ENCODE assay signal across 7 mouse cellular contexts in the genomic region with DNA sequence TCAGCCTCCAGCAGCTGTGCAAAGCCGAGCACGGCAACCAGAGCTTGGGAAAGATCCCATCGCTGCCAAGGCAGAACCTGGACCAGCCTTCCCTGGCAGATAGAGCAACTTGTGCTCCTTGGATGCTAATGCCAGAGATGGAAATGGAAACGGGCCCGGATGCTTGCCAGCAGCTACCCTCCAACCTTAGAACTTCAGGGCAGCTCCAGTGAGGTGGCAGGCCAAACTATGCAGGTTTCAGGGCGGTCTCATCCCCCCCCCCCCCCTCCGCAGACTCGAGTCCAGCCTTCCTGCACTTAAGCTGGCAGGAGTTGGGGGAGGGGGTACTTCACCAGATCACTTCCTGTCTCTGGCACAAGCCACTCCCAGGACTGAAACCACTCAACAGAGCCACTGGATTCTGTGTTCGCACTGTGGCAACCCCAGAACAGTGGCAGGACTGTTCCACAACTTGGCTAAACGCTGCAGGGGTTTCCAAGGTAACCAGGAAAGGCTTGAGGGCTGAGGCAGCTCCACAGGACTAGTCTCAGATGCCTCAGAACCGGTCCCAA. TPM values are rescaled to one million over a fixed set of nuclear protein-coding genes. Genes with fewer than 3 reads are reported as not detected.
A peak's percentile ranks its signal among the peaks of the same experiment; 100 is the strongest.
DNase-seq lines count a peak whose midpoint lies in the region; ATAC-seq lines count a peak whose summit lies in the region.

No protein-coding gene starts in this region.

- peak; percentile 53; the same call in 1 of the 2 replicates for ATAC-seq in embryonic facial prominence, embryonic 13.5 days (ENCODE audit: insufficient number of reproducible peaks, insufficient read depth, low FRiP score, low TSS enrichment, low read depth)
- ATAC-seq in hindbrain, embryonic 11.5 days (ENCODE audit: low FRiP score) = peak; percentile 20; the same call in 1 of the 2 replicates
- ATAC-seq in limb, embryonic 12.5 days (ENCODE audit: insufficient number of reproducible peaks, insufficient read depth, low FRiP score, low TSS enrichment, low read depth) = peak; percentile 74
- peak; percentile 55 for ATAC-seq in neural tube, embryonic 15.5 days (ENCODE audit: low FRiP score)

- WGBS in embryonic facial prominence, embryonic 13.5 days = 39% methylated on average over 11 of the region's 11 CpGs
- WGBS in hindbrain, embryonic 11.5 days = 59% methylated on average over 9 of the region's 11 CpGs
- WGBS in limb, embryonic 12.5 days = 40% methylated on average over 10 of the region's 11 CpGs
- 51% methylated on average over 11 of the region's 11 CpGs for WGBS in neural tube, embryonic 15.5 days

- peak overlapping the region; percentile 39 for H3K27ac ChIP-seq in embryonic facial prominence, embryonic 13.5 days
- H3K27ac ChIP-seq in hindbrain, embryonic 11.5 days (ENCODE audit: low read depth, low read length) = peak overlapping the region; percentile 24; the same call in 1 of the 2 replicates
- peak overlapping the region; percentile 72 for H3K27ac ChIP-seq in limb, embryonic 12.5 days
- peak overlapping the region; percentile 70 for H3K27ac ChIP-seq in neural tube, embryonic 15.5 days (replicated peaks)

- intact Hi-C loops in heart, postnatal 25 days (cut with DNase I) = no loop called here

- H3K4me3 ChIP-seq in embryonic facial prominence, embryonic 13.5 days = no peak overlapping the region
- no peak overlapping the region for H3K4me3 ChIP-seq in hindbrain, embryonic 11.5 days (ENCODE audit: low read depth, low read length)
- H3K4me3 ChIP-seq in limb, embryonic 12.5 days (replicated peaks) = no peak overlapping the region
- no peak overlapping the region for H3K4me3 ChIP-seq in neural tube, embryonic 15.5 days (replicated peaks)

- H3K4me1 ChIP-seq in embryonic facial prominence, embryonic 13.5 days = peaks cover 17% of the 10 kb centered on the region
- peaks cover 8% of the 10 kb centered on the region; the same call in 1 of the 2 replicates for H3K4me1 ChIP-seq in hindbrain, embryonic 11.5 days (replicated peaks; ENCODE audit: control insufficient read depth, insufficient read depth, low read length)
- peaks cover 29% of the 10 kb centered on the region for H3K4me1 ChIP-seq in limb, embryonic 12.5 days (replicated peaks)
- peaks cover 48% of the 10 kb centered on the region for H3K4me1 ChIP-seq in neural tube, embryonic 15.5 days

- peak; percentile 47 for DNase-seq in 3T3-L1 (ENCODE audit: low read depth, low spot score)
- DNase-seq in MN1 (ENCODE audit: low spot score) = peak; percentile 85
- peak; percentile 30 for DNase-seq in hindbrain, embryonic 11.5 days (ENCODE audit: low spot score)
- DNase-seq in heart, postnatal 25 days (ENCODE audit: low spot score) = no peak

- H3K9ac ChIP-seq in embryonic facial prominence, embryonic 13.5 days = peak overlapping the region; percentile 44; the same call in 1 of the 2 replicates
- H3K9ac ChIP-seq in hindbrain, embryonic 11.5 days (ENCODE audit: low read depth, low read length) = no peak overlapping the region
- H3K9ac ChIP-seq in limb, embryonic 12.5 days (replicated peaks) = no peak overlapping the region
- no peak overlapping the region for H3K9ac ChIP-seq in neural tube, embryonic 15.5 days (replicated peaks)

- H3K9me3 ChIP-seq in embryonic facial prominence, embryonic 13.5 days = no peaks in the 10 kb centered on the region
- no peaks in the 10 kb centered on the region for H3K9me3 ChIP-seq in hindbrain, embryonic 11.5 days (ENCODE audit: control insufficient read depth, low read length)
- H3K9me3 ChIP-seq in limb, embryonic 12.5 days = no peaks in the 10 kb centered on the region
- H3K9me3 ChIP-seq in neural tube, embryonic 15.5 days (replicated peaks) = no peaks in the 10 kb centered on the region

- H3K36me3 ChIP-seq in embryonic facial prominence, embryonic 13.5 days = no peaks in the 10 kb centered on the region
- H3K36me3 ChIP-seq in hindbrain, embryonic 11.5 days (ENCODE audit: control insufficient read depth, insufficient read depth, low read length) = no peaks in the 10 kb centered on the region
- H3K36me3 ChIP-seq in limb, embryonic 12.5 days = no peaks in the 10 kb centered on the region
- H3K36me3 ChIP-seq in neural tube, embryonic 15.5 days = peaks cover 5% of the 10 kb centered on the region; the same call in 1 of the 2 replicates

- H3K4me2 ChIP-seq in embryonic facial prominence, embryonic 13.5 days = peak overlapping the region; percentile 26; the same call in 1 of the 2 replicates
- H3K4me2 ChIP-seq in hindbrain, embryonic 11.5 days (replicated peaks; ENCODE audit: low read depth, low read length) = no peak overlapping the region
- H3K4me2 ChIP-seq in limb, embryonic 12.5 days = peak overlapping the region; percentile 31
- peak overlapping the region; percentile 19 for H3K4me2 ChIP-seq in neural tube, embryonic 15.5 days

- H3K27me3 ChIP-seq in embryonic facial prominence, embryonic 13.5 days = 0 out of 2 replicates have a peak, but pooled peaks cover 2% of the 10 kb centered on the region
- no peaks in the 10 kb centered on the region for H3K27me3 ChIP-seq in hindbrain, embryonic 11.5 days (ENCODE audit: control insufficient read depth, insufficient read depth, low read length)
- H3K27me3 ChIP-seq in limb, embryonic 12.5 days = 0 out of 2 replicates have a peak, but pooled peaks cover 3% of the 10 kb centered on the region
- H3K27me3 ChIP-seq in neural tube, embryonic 15.5 days (replicated peaks) = no peaks in the 10 kb centered on the region

RNA-seq across cellular contexts. Expression of a gene that starts 26.9 kb away (rescaled TPM):
- polyA plus RNA-seq in embryonic facial prominence, embryonic 13.5 days (2015; fragmentation: Nextera tagmentation; extraction: Ambion mirVana) = 0.60 and 0.62 TPM in 2 replicates
- polyA plus RNA-seq in hindbrain, embryonic 11.5 days (2014; fragmentation: Nextera tagmentation; extraction: Ambion mirVana) = 2.3 and 2.7 TPM in 2 replicates
- 0.29 and 0.44 TPM in 2 replicates for polyA plus RNA-seq in limb, embryonic 12.5 days (2016; fragmentation: Nextera tagmentation; extraction: Ambion mirVana)
- polyA plus RNA-seq in neural tube, embryonic 15.5 days (2015; fragmentation: Nextera tagmentation; extraction: Ambion mirVana) = 28.6 and 33.0 TPM in 2 replicates
- 1 to 10 TPM; 5.3 TPM for total RNA-seq in heart, postnatal 25 days (2021)

RNA-seq across cellular contexts. Expression of a gene that starts 33.1 kb away (rescaled TPM):
- 1.1 and 1.2 TPM in 2 replicates for polyA plus RNA-seq in embryonic facial prominence, embryonic 13.5 days (2015; fragmentation: Nextera tagmentation; extraction: Ambion mirVana)
- 0.94 and 1.4 TPM in 2 replicates for polyA plus RNA-seq in hindbrain, embryonic 11.5 days (2014; fragmentation: Nextera tagmentation; extraction: Ambion mirVana)
- 0.34 and 1.2 TPM in 2 replicates for polyA plus RNA-seq in limb, embryonic 12.5 days (2016; fragmentation: Nextera tagmentation; extraction: Ambion mirVana)
- polyA plus RNA-seq in neural tube, embryonic 15.5 days (2015; fragmentation: Nextera tagmentation; extraction: Ambion mirVana) = 1.2 and 2.8 TPM in 2 replicates
- total RNA-seq in heart, postnatal 25 days (2021) = 1 to 10 TPM; 1.0 to 2.3 TPM

Comparison
In these comparisons a context has a peak if more than half of its experiments do, and no peak if none do; other contexts are left out.
1. ATAC-seq: peak in every context shown above with its lines; median percentile 74 in limb, embryonic 12.5 days; 55 in neural tube, embryonic 15.5 days; 53 in embryonic facial prominence, embryonic 13.5 days; 20 in hindbrain, embryonic 11.5 days.